Mouse (Mus musculus): ENCODE measurements around the gene Acad10. TPM values are rescaled to one million over a fixed set of nuclear protein-coding genes. Genes with fewer than 3 reads are reported as not detected.

The Acad10 gene
- polyA plus RNA-seq, 1 experiment: not detected

GRCm38 (mm10) chr5:121593451-121594401 lies 66.6 kb downstream of the Acad10 start, which contains the start of gene Aldh2:
Gene Aldh2 (minus strand): TSS chr5:121593824.
- H3K4me1 ChIP-seq (ENCODE audit: control insufficient read depth, insufficient read depth, low read length): peaks cover 17% of the 10 kb centered on the region
- TF ChIP-seq POLR2A (IDR thresholded peaks at IDR 0.05; ENCODE audit: insufficient read depth, low read depth, low read length): peak; percentile 68
- TF ChIP-seq CTCF (IDR thresholded peaks at IDR 0.05; ENCODE audit: insufficient read depth, low read depth, low read length): no peak
- under 1% methylated on average over 47 of the region's 47 CpGs for WGBS
- peak within 1 kb of the TSS; percentile 70 for H3K4me3 ChIP-seq (ENCODE audit: insufficient read depth, low read depth, low read length)
- H3K27ac ChIP-seq (ENCODE audit: insufficient read depth, low read depth, low read length): peak within 1 kb of the TSS; percentile 62

- Histone ChIP-seq H3K4me3 (ENCODE audit: insufficient read depth, low read depth, low read length) (peak overlapping the region; percentile 70), H3K27ac (ENCODE audit: insufficient read depth, low read depth, low read length) (peak overlapping the region; percentile 46; the same call in 1 of the 2 replicates), H3K4me1 (ENCODE audit: control insufficient read depth, insufficient read depth, low read length) (peaks cover 17% of the 10 kb centered on the region)
- no peak for TF ChIP-seq POLR2A (IDR thresholded peaks at IDR 0.05; ENCODE audit: insufficient read depth, low read depth, low read length)
- TF ChIP-seq CTCF (IDR thresholded peaks at IDR 0.05; ENCODE audit: insufficient read depth, low read depth, low read length): no peak
- 5% methylated on average over 33 of the region's 33 CpGs for WGBS
These were observed 67.4 kb downstream of the Acad10 start for GRCm38 (mm10) chr5:121592816-121593407.

GRCm38 (mm10) chr5:121592064-121592815 lies 68.1 kb downstream of the Acad10 start:
- peaks cover 17% of the 10 kb centered on the region for H3K4me1 ChIP-seq (ENCODE audit: control insufficient read depth, insufficient read depth, low read length)
- H3K4me3 ChIP-seq (ENCODE audit: insufficient read depth, low read depth, low read length): peak overlapping the region; percentile 70; the same call in 1 of the 2 replicates
- WGBS: 59% methylated on average over 11 of the region's 11 CpGs
- H3K27ac ChIP-seq (ENCODE audit: insufficient read depth, low read depth, low read length): no peak overlapping the region
- TF ChIP-seq POLR2A (IDR thresholded peaks at IDR 0.05; ENCODE audit: insufficient read depth, low read depth, low read length) (no peak), CTCF (IDR thresholded peaks at IDR 0.05; ENCODE audit: insufficient read depth, low read depth, low read length) (no peak)

DNA sequence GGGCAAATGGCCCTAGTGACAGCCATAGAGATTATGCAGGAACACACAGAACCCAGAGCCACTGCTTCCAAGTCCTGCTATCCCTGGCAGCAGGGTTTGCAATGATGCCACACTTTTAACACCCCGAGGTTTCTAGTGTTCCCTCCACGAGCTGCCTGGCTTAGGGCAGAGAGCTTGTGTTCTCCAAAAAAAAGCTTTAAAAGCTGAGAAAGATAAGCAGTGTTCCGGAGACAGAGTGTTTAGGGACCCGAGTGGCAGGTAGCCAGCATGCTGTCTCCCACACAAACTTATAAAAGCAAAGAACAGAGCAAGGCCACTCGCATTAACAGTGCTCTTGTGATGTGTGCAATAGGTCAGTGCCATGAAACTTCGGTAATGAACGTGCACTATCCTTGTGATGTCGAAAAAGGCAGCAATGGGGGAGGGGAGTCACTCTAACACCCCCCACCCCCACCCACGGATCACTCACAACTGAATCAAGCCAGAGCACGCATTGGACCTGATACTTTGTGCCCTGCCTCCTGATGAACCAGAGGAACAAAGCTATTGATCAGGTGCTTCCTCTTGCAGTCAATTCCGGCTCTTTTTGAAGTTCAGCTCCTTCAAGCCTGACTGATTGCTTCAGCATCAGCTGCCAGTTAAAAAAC lies 68.8 kb downstream of the Acad10 start:
- H3K4me3 ChIP-seq (ENCODE audit: insufficient read depth, low read depth, low read length): no peak overlapping the region
- no peak overlapping the region for H3K27ac ChIP-seq (ENCODE audit: insufficient read depth, low read depth, low read length)
- H3K4me1 ChIP-seq (ENCODE audit: control insufficient read depth, insufficient read depth, low read length): peaks cover 18% of the 10 kb centered on the region
- TF ChIP-seq CTCF (IDR thresholded peaks at IDR 0.05; ENCODE audit: insufficient read depth, low read depth, low read length): no peak
- TF ChIP-seq POLR2A (IDR thresholded peaks at IDR 0.05; ENCODE audit: insufficient read depth, low read depth, low read length): no peak
- WGBS: 34% methylated on average over 11 of the region's 11 CpGs

DNA sequence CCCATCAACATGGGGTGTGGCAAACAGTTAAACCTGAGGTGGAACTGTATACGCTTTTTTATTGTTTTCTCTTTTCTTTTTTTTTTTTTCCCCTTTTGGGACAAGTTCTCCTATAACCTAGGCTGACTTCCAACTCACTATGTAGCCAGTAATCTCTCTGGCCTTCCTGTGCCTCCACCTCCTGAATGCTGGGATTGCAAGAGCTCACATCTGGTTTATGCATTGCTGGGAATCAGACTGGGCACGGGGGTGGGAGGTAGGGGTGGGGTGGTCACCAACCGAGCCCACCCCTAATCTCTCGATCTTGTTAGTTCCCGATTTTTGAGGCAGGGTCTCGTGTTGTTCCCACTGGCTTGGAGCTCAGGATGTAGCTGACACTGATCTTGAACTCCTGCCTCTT lies 70.4 kb downstream of the Acad10 start:
- TF ChIP-seq POLR2A (IDR thresholded peaks at IDR 0.05; ENCODE audit: insufficient read depth, low read depth, low read length) (no peak), CTCF (IDR thresholded peaks at IDR 0.05; ENCODE audit: insufficient read depth, low read depth, low read length) (no peak)
- Histone ChIP-seq H3K4me3 (ENCODE audit: insufficient read depth, low read depth, low read length) (no peak overlapping the region), H3K27ac (ENCODE audit: insufficient read depth, low read depth, low read length) (no peak overlapping the region), H3K4me1 (ENCODE audit: control insufficient read depth, insufficient read depth, low read length) (peaks cover 24% of the 10 kb centered on the region)
- 90% methylated on average over 6 of the region's 6 CpGs for WGBS

GRCm38 (mm10) chr5:121586400-121587039 lies 73.8 kb downstream of the Acad10 start:
- 37% methylated on average over 6 of the region's 6 CpGs for WGBS
- TF ChIP-seq CTCF (IDR thresholded peaks at IDR 0.05; ENCODE audit: insufficient read depth, low read depth, low read length) (no peak), POLR2A (IDR thresholded peaks at IDR 0.05; ENCODE audit: insufficient read depth, low read depth, low read length) (no peak)
- Histone ChIP-seq H3K27ac (ENCODE audit: insufficient read depth, low read depth, low read length) (peak overlapping the region; percentile 45), H3K4me1 (ENCODE audit: control insufficient read depth, insufficient read depth, low read length) (peaks cover 11% of the 10 kb centered on the region; the same call in 1 of the 2 replicates), H3K4me3 (ENCODE audit: insufficient read depth, low read depth, low read length) (no peak overlapping the region)

GRCm38 (mm10) chr5:121585699-121586098 lies 74.6 kb downstream of the Acad10 start:
- H3K27ac ChIP-seq (ENCODE audit: insufficient read depth, low read depth, low read length): peak overlapping the region; percentile 34; the same call in 1 of the 2 replicates
- peaks cover 7% of the 10 kb centered on the region; the same call in 1 of the 2 replicates for H3K4me1 ChIP-seq (ENCODE audit: control insufficient read depth, insufficient read depth, low read length)
- no peak overlapping the region for H3K4me3 ChIP-seq (ENCODE audit: insufficient read depth, low read depth, low read length)
- WGBS: 87% methylated on average over 5 of the region's 5 CpGs
- TF ChIP-seq POLR2A (IDR thresholded peaks at IDR 0.05; ENCODE audit: insufficient read depth, low read depth, low read length) (no peak), CTCF (IDR thresholded peaks at IDR 0.05; ENCODE audit: insufficient read depth, low read depth, low read length) (no peak)

DNA sequence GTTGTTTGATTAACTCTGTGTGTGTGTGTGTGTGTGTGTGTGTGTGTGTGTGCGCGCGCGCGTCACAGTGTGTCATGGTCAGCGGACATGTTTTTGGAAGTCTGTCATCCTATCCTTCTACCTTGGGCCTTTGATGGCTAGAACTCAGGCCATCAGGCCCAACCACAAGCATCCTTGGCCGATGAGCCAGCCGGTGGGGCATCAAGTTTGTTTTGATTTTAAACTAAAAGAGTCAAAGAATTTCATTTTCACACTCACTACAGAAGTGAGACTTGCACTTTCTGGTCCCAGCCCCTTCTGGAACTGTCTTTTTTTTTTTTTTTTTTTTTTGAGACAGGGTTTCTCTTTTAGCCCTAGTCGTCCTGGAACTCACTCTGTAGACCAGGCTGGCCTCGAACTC lies 75.3 kb downstream of the Acad10 start:
- no peak for TF ChIP-seq CTCF (IDR thresholded peaks at IDR 0.05; ENCODE audit: insufficient read depth, low read depth, low read length)
- TF ChIP-seq POLR2A (IDR thresholded peaks at IDR 0.05; ENCODE audit: insufficient read depth, low read depth, low read length): no peak
- Histone ChIP-seq H3K4me3 (ENCODE audit: insufficient read depth, low read depth, low read length) (no peak overlapping the region), H3K4me1 (ENCODE audit: control insufficient read depth, insufficient read depth, low read length) (peaks cover 7% of the 10 kb centered on the region; the same call in 1 of the 2 replicates), H3K27ac (ENCODE audit: insufficient read depth, low read depth, low read length) (no peak overlapping the region)
- 98% methylated on average over 10 of the region's 10 CpGs for WGBS

All from olfactory bulb, adult 2 months (tissue).